ENCODE assay signal across 8 mouse cellular contexts in genomic region chr5:35104960-35105921, GRCm38 (mm10). TPM values are rescaled to one million over a fixed set of nuclear protein-coding genes. Genes with fewer than 3 reads are reported as not detected.
DNase-seq lines count a peak whose midpoint lies in the region; ATAC-seq lines count a peak whose summit lies in the region.

Gene Lrpap1 (minus strand): TSS chr5:35105766.

- peaks cover 14% of the 10 kb centered on the region; the same call in 1 of the 2 replicates for H3K4me1 ChIP-seq in intestine, embryonic 14.5 days (replicated peaks; ENCODE audit: control insufficient read depth, insufficient read depth, low read length)

- WGBS in intestine, embryonic 14.5 days = under 1% methylated on average over 39 of the region's 39 CpGs

- H3K4me2 ChIP-seq in intestine, embryonic 14.5 days (ENCODE audit: low read length) = peak within 1 kb of the TSS; percentile 57

- peak within 1 kb of the TSS; percentile 94 for H3K4me3 ChIP-seq in intestine, embryonic 14.5 days (ENCODE audit: low read depth, low read length)

- no peak within 1 kb of the TSS for H3K27ac ChIP-seq in intestine, embryonic 14.5 days (ENCODE audit: low read depth)

- no peaks in the 10 kb centered on the region for H3K27me3 ChIP-seq in intestine, embryonic 14.5 days (replicated peaks; ENCODE audit: control insufficient read depth, insufficient read depth, low read length)

- peak; percentile 82 to 86 for DNase-seq in adrenal gland, adult 18-20 months (ENCODE audit: low spot score in 2 of 2)
- DNase-seq in embryo, embryonic 11 days = peak; percentile 94
- peak; percentile 84 for DNase-seq in gastrocnemius, postnatal 25 days
- DNase-seq in intestine, embryonic 14.5 days (ENCODE audit: low spot score) = peak; percentile 99
- peak; percentile 87 to 88 for DNase-seq in left cerebral cortex, postnatal 14 days (ENCODE audit: low spot score in 2 of 2)
- peak; percentile 95 for DNase-seq in mesoderm, embryonic 11.5 days (ENCODE audit: low read depth, low spot score)
- peak; percentile 81 for DNase-seq in right cerebral cortex, postnatal 36 days (ENCODE audit: low spot score in 2 of 2)
- DNase-seq in yolk sac, embryonic 10.5 days (ENCODE audit: low spot score) = peak; percentile 96

- H3K36me3 ChIP-seq in intestine, embryonic 14.5 days (ENCODE audit: control insufficient read depth, insufficient read depth, low read length) = peaks cover 24% of the 10 kb centered on the region; the same call in 1 of the 2 replicates

- peak; percentile 91 for ATAC-seq in intestine, embryonic 14.5 days (replicated peaks; ENCODE audit: low FRiP score, low TSS enrichment, low read depth)

- no peaks in the 10 kb centered on the region for H3K9me3 ChIP-seq in intestine, embryonic 14.5 days (ENCODE audit: control insufficient read depth, low read length)

- intact Hi-C loops in left cerebral cortex, postnatal 14 days (cut with DNase I) = no loop called here

- peak within 1 kb of the TSS; percentile 68 for H3K9ac ChIP-seq in intestine, embryonic 14.5 days (ENCODE audit: low read length)

RNA-seq across cellular contexts. Expression of gene Lrpap1, which starts in this region (rescaled TPM):
- total RNA-seq in adrenal gland, adult 18-20 months (2021) = 100 to 1,000 TPM; 115 TPM
- 10 to 100 TPM; 22.2 to 35.2 TPM for total RNA-seq in gastrocnemius, postnatal 25 days (2021)
- polyA plus RNA-seq in intestine, embryonic 14.5 days (2014; fragmentation: Nextera tagmentation; extraction: Ambion mirVana) = 107 and 117 TPM in 2 replicates
- total RNA-seq in left cerebral cortex, postnatal 14 days (2021) = 100 to 1,000 TPM; 119 to 122 TPM
